Mouse (Mus musculus): ENCODE results near the gene Yif1a. TPM values are rescaled to one million over a fixed set of nuclear protein-coding genes. Genes with fewer than 3 reads are reported as not detected.

Gene Yif1a
- polyA plus RNA-seq, 1 experiment from 2014 or later = 87.2 TPM

- H3K4me2 ChIP-seq = peak overlapping the region; percentile 45
- 7% methylated on average over 17 of the region's 17 CpGs for WGBS
- H3K4me1 ChIP-seq = peaks cover 24% of the 10 kb centered on the region
- H3K36me3 ChIP-seq = peaks cover 35% of the 10 kb centered on the region
- peak overlapping the region; percentile 54; the same call in 1 of the 2 replicates for H3K9ac ChIP-seq
- ATAC-seq (ENCODE audit: insufficient number of reproducible peaks, insufficient read depth, low FRiP score, low TSS enrichment, low read depth) = no peak
- peak overlapping the region; percentile 24 for H3K4me3 ChIP-seq
- no peak overlapping the region for H3K27ac ChIP-seq
- peaks cover 48% of the 10 kb centered on the region for H3K27me3 ChIP-seq
- H3K9me3 ChIP-seq = no peaks in the 10 kb centered on the region
Measured at GRCm38 (mm10) chr19:5051031-5051430, 37.3 kb upstream of the Yif1a start.

GRCm38 (mm10) chr19:5051515-5051914, 36.8 kb upstream of the Yif1a start:
- Histone ChIP-seq H3K4me1 (peaks cover 29% of the 10 kb centered on the region), H3K9ac (peak overlapping the region; percentile 54; the same call in 1 of the 2 replicates), H3K4me3 (no peak overlapping the region), H3K27me3 (peaks cover 48% of the 10 kb centered on the region), H3K9me3 (no peaks in the 10 kb centered on the region), H3K27ac (no peak overlapping the region), H3K36me3 (peaks cover 31% of the 10 kb centered on the region), H3K4me2 (peak overlapping the region; percentile 45)
- no peak for ATAC-seq (ENCODE audit: insufficient number of reproducible peaks, insufficient read depth, low FRiP score, low TSS enrichment, low read depth)
- 33% methylated on average over 3 of the region's 3 CpGs for whole genome bisulfite sequencing

- Histone ChIP-seq H3K9me3 (no peaks in the 10 kb centered on the region), H3K4me3 (no peak overlapping the region), H3K36me3 (peaks cover 23% of the 10 kb centered on the region), H3K4me2 (0 out of 2 replicates have a peak overlapping the region, but pooled peaks have one; percentile 45), H3K27ac (no peak overlapping the region), H3K27me3 (peaks cover 48% of the 10 kb centered on the region), H3K9ac (0 out of 2 replicates have a peak overlapping the region, but pooled peaks have one; percentile 3), H3K4me1 (peaks cover 32% of the 10 kb centered on the region)
- ATAC-seq (ENCODE audit: insufficient number of reproducible peaks, insufficient read depth, low FRiP score, low TSS enrichment, low read depth) = no peak
- 34% methylated on average over 25 of the region's 25 CpGs for whole genome bisulfite sequencing
Measured at GRCm38 (mm10) chr19:5052166-5052822, 36.0 kb upstream of the Yif1a start.

- H3K36me3 ChIP-seq = peaks cover 17% of the 10 kb centered on the region
- H3K4me3 ChIP-seq = no peak overlapping the region
- no peak overlapping the region for H3K27ac ChIP-seq
- H3K9me3 ChIP-seq = no peaks in the 10 kb centered on the region
- H3K4me2 ChIP-seq = 0 out of 2 replicates have a peak overlapping the region, but pooled peaks have one; percentile 7
- peaks cover 34% of the 10 kb centered on the region for H3K4me1 ChIP-seq
- no peak for ATAC-seq (ENCODE audit: insufficient number of reproducible peaks, insufficient read depth, low FRiP score, low TSS enrichment, low read depth)
- WGBS = 56% methylated on average over 17 of the region's 17 CpGs
- H3K9ac ChIP-seq = no peak overlapping the region
- H3K27me3 ChIP-seq = peaks cover 48% of the 10 kb centered on the region
Measured at GRCm38 (mm10) chr19:5052853-5053252, 35.5 kb upstream of the Yif1a start.

- H3K4me3 ChIP-seq = no peak overlapping the region
- no peak overlapping the region for H3K4me2 ChIP-seq
- H3K4me1 ChIP-seq = peaks cover 45% of the 10 kb centered on the region
- H3K9ac ChIP-seq = no peak overlapping the region
- no peaks in the 10 kb centered on the region for H3K9me3 ChIP-seq
- ATAC-seq (ENCODE audit: insufficient number of reproducible peaks, insufficient read depth, low FRiP score, low TSS enrichment, low read depth) = no peak
- H3K36me3 ChIP-seq = peaks cover 8% of the 10 kb centered on the region
- H3K27ac ChIP-seq = no peak overlapping the region
- peaks cover 48% of the 10 kb centered on the region for H3K27me3 ChIP-seq
- WGBS = 20% methylated on average over 9 of the region's 9 CpGs
Measured at GRCm38 (mm10) chr19:5053909-5054308, 34.4 kb upstream of the Yif1a start.

GRCm38 (mm10) chr19:5056251-5056650, 32.1 kb upstream of the Yif1a start:
- no peak overlapping the region for H3K27ac ChIP-seq
- peak overlapping the region; percentile 17 for H3K4me2 ChIP-seq
- 10% methylated on average over 6 of the region's 6 CpGs for WGBS
- H3K9ac ChIP-seq = peak overlapping the region; percentile 51; the same call in 1 of the 2 replicates
- no peak for ATAC-seq (ENCODE audit: insufficient number of reproducible peaks, insufficient read depth, low FRiP score, low TSS enrichment, low read depth)
- H3K9me3 ChIP-seq = no peaks in the 10 kb centered on the region
- peaks cover 52% of the 10 kb centered on the region for H3K4me1 ChIP-seq
- H3K4me3 ChIP-seq = no peak overlapping the region
- H3K27me3 ChIP-seq = peaks cover 33% of the 10 kb centered on the region
- no peaks in the 10 kb centered on the region for H3K36me3 ChIP-seq

GRCm38 (mm10) chr19:5057876-5058775, 30.2 kb upstream of the Yif1a start:
- peak overlapping the region; percentile 87 for H3K27ac ChIP-seq
- peak overlapping the region; percentile 57 for H3K9ac ChIP-seq
- no peaks in the 10 kb centered on the region for H3K9me3 ChIP-seq
- no peak overlapping the region for H3K4me3 ChIP-seq
- peaks cover 14% of the 10 kb centered on the region for H3K27me3 ChIP-seq
- WGBS = 30% methylated on average over 16 of the region's 16 CpGs
- H3K4me2 ChIP-seq = peak overlapping the region; percentile 16; the same call in 1 of the 2 replicates
- H3K36me3 ChIP-seq = no peaks in the 10 kb centered on the region
- no peak for ATAC-seq (ENCODE audit: insufficient number of reproducible peaks, insufficient read depth, low FRiP score, low TSS enrichment, low read depth)
- H3K4me1 ChIP-seq = peaks cover 47% of the 10 kb centered on the region

GRCm38 (mm10) chr19:5058801-5059771, 29.3 kb upstream of the Yif1a start:
- 11% methylated on average over 10 of the region's 10 CpGs for WGBS
- Histone ChIP-seq H3K9ac (peak overlapping the region; percentile 57), H3K9me3 (no peaks in the 10 kb centered on the region), H3K27me3 (peaks cover 5% of the 10 kb centered on the region), H3K4me3 (no peak overlapping the region), H3K36me3 (no peaks in the 10 kb centered on the region), H3K27ac (peak overlapping the region; percentile 87), H3K4me1 (peaks cover 47% of the 10 kb centered on the region), H3K4me2 (peak overlapping the region; percentile 16)
- ATAC-seq (ENCODE audit: insufficient number of reproducible peaks, insufficient read depth, low FRiP score, low TSS enrichment, low read depth) = no peak

- Histone ChIP-seq H3K9ac (peak overlapping the region; percentile 54), H3K4me1 (peaks cover 56% of the 10 kb centered on the region), H3K27me3 (no peaks in the 10 kb centered on the region), H3K4me2 (peak overlapping the region; percentile 22), H3K4me3 (no peak overlapping the region), H3K27ac (peak overlapping the region; percentile 87), H3K36me3 (no peaks in the 10 kb centered on the region), H3K9me3 (no peaks in the 10 kb centered on the region)
- 30% methylated on average over 5 of the region's 5 CpGs for WGBS
- peak; percentile 13; the same call in 1 of the 2 replicates for ATAC-seq (ENCODE audit: insufficient number of reproducible peaks, insufficient read depth, low FRiP score, low TSS enrichment, low read depth)
Measured at GRCm38 (mm10) chr19:5060365-5061330, 27.7 kb upstream of the Yif1a start.

- no peaks in the 10 kb centered on the region for H3K36me3 ChIP-seq
- no peak overlapping the region for H3K9ac ChIP-seq
- peaks cover 53% of the 10 kb centered on the region for H3K4me1 ChIP-seq
- H3K9me3 ChIP-seq = no peaks in the 10 kb centered on the region
- WGBS = 85% methylated on average over 5 of the region's 5 CpGs
- no peak overlapping the region for H3K27ac ChIP-seq
- no peak overlapping the region for H3K4me3 ChIP-seq
- no peaks in the 10 kb centered on the region for H3K27me3 ChIP-seq
- no peak for ATAC-seq (ENCODE audit: insufficient number of reproducible peaks, insufficient read depth, low FRiP score, low TSS enrichment, low read depth)
- no peak overlapping the region for H3K4me2 ChIP-seq
Measured at GRCm38 (mm10) chr19:5062041-5062440, 26.3 kb upstream of the Yif1a start.

All from embryonic facial prominence, embryonic 13.5 days (tissue).